Mouse (Mus musculus) megakaryocyte, embryonic 14.5 days (primary cell): ENCODE measurements at regions not wholly inside any gene's neighbourhood (a gene's known extent, or its start where the extent isn't known, plus 50 kb on each side); places are given as distances from the start of the nearest gene placed in this dataset.

Source experiments
- FLI1 ChIP-seq: IDR thresholded peaks from 2 replicates; pipeline ENCODE4 v1.6.1; 2012; ENCODE audit warnings: low read length, inconsistent platforms, mixed read lengths
- GATA1 ChIP-seq: IDR thresholded peaks from 3 replicates; pipeline ENCODE4 v1.6.1; 2012; ENCODE audit warnings: mixed read lengths, low read length, inconsistent platforms, borderline replicate concordance

GRCm38 (mm10) chr2:168424277-168425099 lies 143.0 kb upstream of the Kcng1 start:
- TF ChIP-seq GATA1 (no peak), FLI1 (no peak)
